Mouse (Mus musculus): ENCODE data around the gene Olfr313.

DNA sequence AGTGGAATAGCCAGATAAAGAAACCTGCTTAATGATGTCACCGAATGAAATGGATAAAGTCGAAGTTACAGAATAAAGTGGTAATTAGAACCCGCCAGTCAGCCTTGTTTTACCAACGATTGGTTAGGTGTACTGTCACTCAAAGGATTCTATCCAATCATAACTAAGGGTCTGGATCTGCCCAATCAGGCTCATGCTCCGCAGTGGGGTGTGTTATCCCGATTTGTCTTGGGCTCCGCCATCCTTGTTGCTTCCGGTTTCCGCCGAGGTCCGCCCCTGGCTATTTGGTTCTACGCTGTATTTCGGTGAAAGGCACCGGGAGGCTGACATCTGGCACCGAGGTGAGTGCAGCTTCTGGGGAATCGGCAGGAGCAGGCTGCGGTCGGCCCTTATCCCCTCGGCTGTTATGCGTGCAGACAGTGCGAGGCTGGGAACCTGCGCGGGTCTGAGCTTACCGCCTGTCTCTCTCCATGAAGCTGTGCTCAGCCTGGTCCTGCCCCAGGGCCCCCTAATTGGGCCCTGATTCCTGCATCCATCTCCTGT lies 32.2 kb downstream of the Olfr313 start, which contains the start of gene Gm12258:
- TF ChIP-seq POLR2A (IDR thresholded peaks at IDR 0.05; ENCODE audit: control insufficient read depth in 1 of 2, insufficient read depth in 1 of 2, low read depth in 1 of 2, low read length in 2 of 2, poor library complexity in 1 of 2): peak; percentile 59 to 75; a peak in 3 of 4 replicates
- TF ChIP-seq NELFE (IDR thresholded peaks at IDR 0.05; ENCODE audit: low read depth, low read length): peak; percentile 73
- TF ChIP-seq EP300 (IDR thresholded peaks at IDR 0.05; ENCODE audit: low read depth in 1 of 2, low read length in 2 of 2): peak in 1 of 2 experiments; percentile 45; a peak in 1 of 4 replicates
- no peak for TF ChIP-seq MAFK (IDR thresholded peaks at IDR 0.05; ENCODE audit: borderline replicate concordance, low read depth, low read length)
- TF ChIP-seq UBTF (IDR thresholded peaks at IDR 0.05; ENCODE audit: borderline replicate concordance, insufficient read depth, low read depth, low read length): no peak
